Mouse (Mus musculus): ENCODE results near the gene Acta1. TPM values are rescaled to one million over a fixed set of nuclear protein-coding genes. Genes with fewer than 3 reads are reported as not detected.
A peak's percentile ranks its signal among the peaks of the same experiment; 100 is the strongest.

Acta1 gene
- total RNA-seq (2022): 10 to 100 TPM in 3 of 4 experiments, 1 to 10 TPM in 1; 9.2 to 24.8 (median 18.0) TPM

DNA sequence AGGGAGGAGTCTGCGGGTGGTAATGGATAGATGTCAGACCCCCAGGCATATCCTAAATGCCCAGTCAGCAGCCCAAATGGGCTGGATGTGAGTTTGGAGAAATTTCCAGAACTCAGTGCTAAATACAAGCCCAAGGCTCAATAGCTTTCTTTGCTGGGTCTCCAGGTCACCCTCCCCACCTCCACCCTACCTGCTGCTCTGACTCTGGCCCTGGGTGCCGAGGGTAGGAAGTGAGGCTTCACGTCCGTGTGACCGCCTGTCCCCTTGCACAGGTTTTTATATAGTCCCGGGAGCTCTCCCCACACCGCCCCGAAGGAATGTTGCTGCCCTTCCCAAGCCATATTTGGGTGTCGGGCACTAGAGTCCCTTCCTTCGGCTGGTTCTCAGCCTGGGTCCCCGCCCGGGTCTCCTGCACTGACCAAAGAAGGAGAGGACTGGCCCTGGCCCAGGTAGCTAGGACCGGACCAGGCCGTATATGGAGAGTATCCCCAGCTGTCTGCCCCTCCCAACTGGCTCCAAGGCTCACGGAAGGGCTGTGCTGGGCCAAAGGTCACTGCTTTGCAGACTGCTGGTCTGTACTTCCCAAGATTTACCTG, at the start of gene Acta1:
Gene Acta1 (minus strand): TSS at position 250 of the 596 bp plus-strand sequence.
- DNase-seq (ENCODE audit: low spot score in 2 of 2): no peak

- DNase-seq (ENCODE audit: low spot score in 2 of 2): no peak
Observed at GRCm38 (mm10) chr8:123929026-123929425, 34.5 kb upstream of the Acta1 start.

GRCm38 (mm10) chr8:123925671-123926070, 31.1 kb upstream of the Acta1 start:
- no peak for DNase-seq (ENCODE audit: low spot score in 2 of 2)

GRCm38 (mm10) chr8:123924719-123925118, 30.2 kb upstream of the Acta1 start:
- DNase-seq (ENCODE audit: low spot score in 2 of 2): peak; percentile 63 to 80

DNA sequence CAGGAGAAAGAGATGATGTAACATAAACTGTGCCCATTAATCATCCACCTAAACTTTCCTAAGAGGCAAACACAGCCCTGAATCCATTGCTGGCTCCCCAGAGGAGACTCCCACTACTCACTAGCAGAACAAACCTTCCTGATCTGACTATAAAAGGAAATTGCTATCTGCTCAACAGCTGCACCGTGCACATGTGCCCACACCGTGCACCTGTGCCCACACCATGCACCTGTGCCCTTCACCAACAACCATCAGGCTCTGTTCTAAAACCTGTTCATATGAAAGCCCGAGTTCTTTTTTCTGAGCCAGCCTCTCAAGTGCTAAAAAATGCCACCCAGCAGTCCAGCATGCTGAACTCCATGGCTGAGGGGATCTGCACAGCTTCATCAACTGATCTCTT, 20.1 kb upstream of the Acta1 start:
- no peak for DNase-seq (ENCODE audit: low spot score in 2 of 2)

DNA sequence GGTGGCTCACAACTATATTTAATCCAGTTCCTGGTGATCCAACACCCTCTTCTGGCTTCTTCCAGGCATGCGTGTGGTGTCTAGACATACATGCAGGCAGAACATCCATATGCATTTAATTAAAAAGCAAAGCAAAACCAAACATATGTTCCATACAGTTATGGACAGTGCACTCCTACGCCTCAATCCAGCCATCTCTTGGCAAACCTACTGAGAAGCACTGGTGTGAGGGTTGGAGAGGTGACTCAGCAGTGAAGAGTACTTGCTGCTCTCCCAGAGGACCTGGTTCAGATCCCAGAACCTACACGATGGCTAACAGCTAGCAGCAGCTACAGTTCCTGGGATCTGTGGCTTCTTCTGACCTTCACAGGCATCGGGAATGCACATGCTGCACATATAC, 17.7 kb upstream of the Acta1 start:
- DNase-seq (ENCODE audit: low spot score in 2 of 2): peak in 1 of 2 experiments; percentile 75

- DNase-seq (ENCODE audit: low spot score in 2 of 2): no peak
Observed at GRCm38 (mm10) chr8:123907604-123908003, 13.1 kb upstream of the Acta1 start.

DNA sequence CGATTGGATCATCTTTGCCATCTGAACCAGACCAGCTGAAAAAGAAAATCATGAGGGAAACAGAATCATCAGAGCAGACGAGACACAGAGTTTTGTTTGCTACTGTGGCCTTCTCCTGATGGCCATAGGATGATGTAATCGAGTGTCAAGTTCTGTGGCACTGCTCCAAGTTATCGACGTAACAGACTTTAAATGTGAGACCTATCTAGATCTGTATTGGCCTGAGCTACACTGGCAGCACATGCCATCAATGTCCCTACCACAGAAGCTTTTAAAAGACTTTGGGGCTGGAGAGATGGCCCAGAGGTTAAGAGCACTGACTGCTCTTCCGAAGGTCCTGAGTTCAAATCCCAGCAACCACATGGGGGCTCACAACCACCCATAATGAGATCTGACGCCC, 8.1 kb upstream of the Acta1 start:
- DNase-seq (ENCODE audit: low spot score in 2 of 2): no peak

- no peak for DNase-seq (ENCODE audit: low spot score in 2 of 2)
Observed at GRCm38 (mm10) chr8:123899366-123899765, 4.8 kb upstream of the Acta1 start.

- no peak for DNase-seq (ENCODE audit: low spot score in 2 of 2)
Observed at GRCm38 (mm10) chr8:123898576-123898975, 4.0 kb upstream of the Acta1 start.

DNA sequence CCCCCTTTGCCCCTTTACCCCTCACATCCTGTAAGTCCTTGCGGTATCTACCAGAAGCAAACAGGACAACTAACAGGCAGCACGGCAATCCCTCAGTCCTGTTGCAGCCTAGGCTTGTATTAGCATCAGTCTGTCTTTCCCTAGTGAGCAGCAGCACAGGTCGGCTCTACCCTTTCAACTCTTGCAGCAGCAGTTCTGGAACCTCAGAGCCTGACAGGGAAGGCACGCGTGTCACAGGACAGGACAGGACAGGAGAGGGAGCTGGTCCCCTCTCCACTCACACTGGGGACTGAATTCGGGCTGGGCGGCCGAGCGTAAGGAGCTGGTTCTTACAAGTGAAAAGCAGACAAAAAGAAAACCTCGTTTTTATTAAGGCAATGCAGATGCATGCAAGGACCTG, 2.2 kb upstream of the Acta1 start:
- no peak for DNase-seq (ENCODE audit: low spot score in 2 of 2)

GRCm38 (mm10) chr8:123896366-123896761, 1.8 kb upstream of the Acta1 start:
- DNase-seq (ENCODE audit: low spot score in 2 of 2): no peak

- DNase-seq (ENCODE audit: low spot score in 2 of 2): no peak
Observed at GRCm38 (mm10) chr8:123895680-123896365, 1.3 kb upstream of the Acta1 start.

DNA sequence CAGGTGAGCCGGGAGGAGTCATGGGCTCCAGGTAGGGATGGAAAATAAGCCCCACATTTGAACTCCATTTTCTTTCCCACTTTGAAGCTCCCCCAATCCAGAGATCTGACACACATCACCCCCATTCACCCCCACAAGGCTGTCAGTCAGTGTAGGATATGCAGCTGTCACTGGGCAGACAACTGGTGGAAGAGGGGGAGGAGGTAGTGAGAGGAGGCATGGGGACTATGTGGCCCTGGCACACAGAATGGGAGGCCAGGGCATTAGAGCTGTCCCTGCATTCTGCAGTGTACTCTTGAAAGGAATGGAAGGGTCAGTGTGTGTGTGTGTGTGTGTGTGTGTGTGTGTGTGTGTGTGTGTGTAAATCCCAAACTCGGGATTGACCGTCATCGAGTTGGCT, 679 bp upstream of the Acta1 start:
- no peak for DNase-seq (ENCODE audit: low spot score in 2 of 2)

DNA sequence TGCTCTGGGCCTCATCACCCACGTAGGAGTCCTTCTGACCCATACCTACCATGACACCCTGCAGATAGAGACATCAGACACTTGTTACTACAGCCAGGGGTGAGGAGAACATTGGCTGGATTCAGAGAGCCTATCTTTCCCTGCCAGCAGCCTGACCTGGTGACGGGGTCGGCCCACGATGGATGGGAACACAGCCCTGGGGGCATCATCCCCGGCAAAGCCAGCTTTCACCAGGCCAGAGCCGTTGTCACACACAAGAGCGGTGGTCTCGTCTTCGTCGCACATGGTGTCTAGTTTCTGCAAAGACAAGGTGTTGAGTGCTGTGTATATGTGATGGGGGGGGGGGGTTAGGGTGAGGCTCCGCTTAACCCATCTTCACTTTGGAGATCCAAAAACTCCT, 1.1 kb downstream of the Acta1 start:
- DNase-seq (ENCODE audit: low spot score in 2 of 2): no peak

GRCm38 (mm10) chr8:123892586-123893155, 1.9 kb downstream of the Acta1 start:
- DNase-seq (ENCODE audit: low spot score in 2 of 2): no peak

DNA sequence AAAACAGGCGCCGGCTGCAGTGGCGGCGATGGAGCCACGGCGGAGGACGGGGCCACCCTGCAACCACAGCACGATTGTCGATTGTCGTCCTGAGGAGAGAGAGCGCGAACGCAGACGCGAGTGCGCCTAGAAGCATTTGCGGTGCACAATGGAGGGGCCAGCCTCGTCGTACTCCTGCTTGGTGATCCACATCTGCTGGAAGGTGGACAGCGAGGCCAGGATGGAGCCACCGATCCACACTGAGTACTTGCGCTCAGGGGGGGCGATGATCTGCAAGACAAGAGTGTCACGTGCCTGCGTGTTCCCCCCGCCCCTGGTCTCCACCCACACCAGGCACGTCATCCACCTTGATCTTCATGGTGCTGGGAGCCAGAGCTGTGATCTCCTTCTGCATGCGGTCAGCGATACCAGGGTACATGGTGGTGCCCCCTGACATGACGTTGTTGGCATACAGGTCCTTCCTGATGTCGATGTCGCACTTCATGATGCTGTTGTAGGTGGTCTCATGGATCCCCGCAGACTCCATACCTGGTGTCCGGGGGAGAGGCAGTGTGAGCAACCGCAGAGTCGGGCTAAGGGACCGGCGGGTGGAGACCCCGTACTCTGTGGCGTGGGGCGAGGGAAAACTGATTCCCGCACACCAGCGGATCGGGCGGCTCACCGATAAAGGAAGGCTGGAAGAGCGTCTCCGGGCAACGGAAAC, 2.5 kb downstream of the Acta1 start:
- DNase-seq (ENCODE audit: low spot score in 2 of 2): peak; percentile 72 to 88

DNA sequence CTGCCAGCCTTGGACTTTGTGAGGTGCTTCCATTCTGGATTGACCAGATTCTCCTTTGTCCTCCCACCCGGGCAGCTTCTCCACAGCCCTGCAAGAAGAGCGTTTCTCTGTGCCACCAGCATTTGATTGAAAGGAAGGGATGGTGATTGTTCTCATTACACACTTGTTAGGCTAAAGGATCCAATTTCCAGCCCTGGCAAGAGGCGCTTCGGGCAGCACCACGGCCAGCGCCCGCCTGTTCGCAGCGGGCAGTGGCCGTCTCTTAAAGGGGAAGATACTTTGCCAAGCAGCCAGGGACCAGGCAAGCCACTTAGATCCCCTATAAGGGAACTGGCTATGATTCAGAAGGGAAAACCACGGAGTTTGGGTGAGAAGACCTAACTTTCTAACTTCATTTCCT, 3.3 kb downstream of the Acta1 start:
- no peak for DNase-seq (ENCODE audit: low spot score in 2 of 2)

- DNase-seq (ENCODE audit: low spot score in 2 of 2): no peak
Observed at GRCm38 (mm10) chr8:123889797-123890196, 4.8 kb downstream of the Acta1 start.

DNA sequence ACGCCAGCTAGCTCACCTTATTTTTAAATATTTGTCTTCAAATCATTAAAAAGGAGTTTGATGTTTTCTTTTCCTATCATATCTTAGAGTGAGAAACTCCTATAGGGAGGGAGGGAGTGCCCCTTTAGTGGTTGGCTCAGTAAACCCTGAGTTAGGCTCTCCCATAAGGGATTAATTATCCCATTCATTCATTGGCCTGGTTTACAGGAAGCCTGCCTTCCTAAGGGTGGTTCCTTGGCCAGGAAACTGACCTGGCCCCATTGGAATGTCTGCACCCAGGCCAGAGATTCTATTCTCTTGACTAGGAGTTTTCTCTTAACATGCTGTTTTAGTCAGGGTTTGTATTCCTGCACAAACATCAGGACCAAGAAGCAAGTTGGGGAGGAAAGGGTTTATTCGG, 6.6 kb downstream of the Acta1 start:
- DNase-seq (ENCODE audit: low spot score in 2 of 2): no peak

DNA sequence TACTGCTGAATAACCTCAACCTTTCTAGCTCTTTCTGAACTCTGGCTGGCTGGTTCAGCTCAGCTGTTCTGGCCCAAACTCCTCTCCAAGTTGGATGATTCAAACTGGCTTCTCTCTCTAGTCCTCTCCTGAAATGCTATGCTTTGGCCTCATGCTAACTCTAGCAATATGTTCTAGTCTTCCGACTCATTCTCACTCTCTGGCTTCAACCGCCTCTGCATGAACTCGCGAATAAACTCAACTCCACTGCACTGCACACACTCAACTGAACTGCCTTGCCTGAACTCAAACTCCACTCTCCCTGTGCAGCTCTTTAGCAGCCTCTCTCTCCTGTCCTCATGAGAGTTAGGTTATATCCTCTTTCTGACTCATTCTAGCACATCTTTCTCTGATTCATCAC, 7.4 kb downstream of the Acta1 start:
- no peak for DNase-seq (ENCODE audit: low spot score in 2 of 2)
